Comparison of ENCODE assay signal across 24 mouse cellular contexts in the genomic region with DNA sequence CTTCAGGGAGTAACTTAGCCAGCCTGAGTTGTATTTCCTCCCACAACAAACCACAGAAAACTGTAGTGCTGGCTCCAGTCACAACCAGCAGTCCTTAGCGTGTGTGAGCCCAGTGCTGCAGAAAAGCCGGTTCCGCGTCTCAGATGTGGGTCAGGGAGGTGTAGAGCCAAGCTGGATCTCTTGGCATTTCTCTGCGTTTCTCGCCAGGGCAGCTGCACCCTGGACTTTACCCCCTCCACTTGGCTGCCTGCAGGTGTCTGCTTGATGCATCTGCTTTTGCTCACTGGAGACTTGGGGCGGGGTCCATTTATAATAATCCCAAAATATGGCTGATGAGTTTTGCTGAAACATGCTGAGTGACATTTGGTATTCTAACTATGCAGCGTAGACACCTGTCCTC. TPM values are rescaled to one million over a fixed set of nuclear protein-coding genes. Genes with fewer than 3 reads are reported as not detected.
DNase-seq lines count a peak whose midpoint lies in the region; ATAC-seq lines count a peak whose summit lies in the region.
"Had no signal": no experiment of that assay in that cellular context is flagged by ENCODE, and none has a peak within 500 bp of the region (broad histone marks: within the 10 kb centered on the region; RNA-seq: fewer than 3 reads in every experiment).

No protein-coding gene starts in this region.

- H3K4me3 ChIP-seq in kidney, embryonic 14.5 days (ENCODE audit: low read length) = no peak overlapping the region
- no peak overlapping the region for H3K4me3 ChIP-seq in embryonic facial prominence, embryonic 14.5 days (ENCODE audit: low read depth, low read length)
- H3K4me3 ChIP-seq in limb, embryonic 13.5 days = no peak overlapping the region
- H3K4me3 ChIP-seq: hindbrain, embryonic 13.5 days had no signal

- H3K9me3 ChIP-seq in kidney, embryonic 14.5 days (ENCODE audit: control insufficient read depth, low read length) = no peaks in the 10 kb centered on the region
- H3K9me3 ChIP-seq in embryonic facial prominence, embryonic 14.5 days (ENCODE audit: control insufficient read depth, low read length) = no peaks in the 10 kb centered on the region
- H3K9me3 ChIP-seq in limb, embryonic 13.5 days = no peaks in the 10 kb centered on the region
- H3K9me3 ChIP-seq: hindbrain, embryonic 13.5 days had no signal

- peak; percentile 78 for DNase-seq in kidney, adult 11 months
- DNase-seq in embryonic facial prominence, embryonic 14.5 days (ENCODE audit: low spot score) = peak; percentile 48
- peak; percentile 79 for DNase-seq in kidney, adult 9 months
- no peak for DNase-seq in lung, adult 18-20 months
- DNase-seq in gastrocnemius, adult 8-10 months (ENCODE audit: low spot score in 2 of 2) = no peak
- DNase-seq: adrenal gland, postnatal 14 days; cerebellum, adult 11-12 months; cerebellum, adult 9-11 months; embryo, embryonic 11 days; gastrocnemius, postnatal 36 days; heart, adult 18-20 months; heart, postnatal 36 days; layer of hippocampus, adult 9-11 months; lung, embryonic 14.5 days; lung, postnatal 14 days; midbrain, embryonic 14.5 days had no signal

- H3K9ac ChIP-seq in kidney, embryonic 14.5 days (ENCODE audit: low read depth, low read length) = no peak overlapping the region
- no peak overlapping the region for H3K9ac ChIP-seq in embryonic facial prominence, embryonic 14.5 days (ENCODE audit: low read depth, low read length)
- no peak overlapping the region for H3K9ac ChIP-seq in limb, embryonic 13.5 days
- H3K9ac ChIP-seq: hindbrain, embryonic 13.5 days; liver, embryonic 14.5 days; lung, embryonic 14.5 days had no signal

- 91% methylated on average over 8 of the region's 8 CpGs for WGBS in kidney, embryonic 14.5 days
- WGBS in embryonic facial prominence, embryonic 14.5 days = 82% methylated on average over 8 of the region's 8 CpGs
- WGBS in limb, embryonic 13.5 days = 85% methylated on average over 8 of the region's 8 CpGs

- no peak overlapping the region for H3K4me2 ChIP-seq in kidney, embryonic 14.5 days (replicated peaks; ENCODE audit: low read depth, low read length)
- H3K4me2 ChIP-seq in embryonic facial prominence, embryonic 14.5 days (ENCODE audit: low read depth, low read length) = no peak overlapping the region
- peak overlapping the region; percentile 7; the same call in 1 of the 2 replicates for H3K4me2 ChIP-seq in limb, embryonic 13.5 days (replicated peaks)
- H3K4me2 ChIP-seq: heart, embryonic 11.5 days; hindbrain, embryonic 13.5 days; lung, embryonic 14.5 days had no signal

- ATAC-seq in kidney, embryonic 14.5 days (ENCODE audit: low FRiP score, low TSS enrichment) = no peak
- ATAC-seq in embryonic facial prominence, embryonic 14.5 days (ENCODE audit: low read depth) = no peak
- ATAC-seq in limb, embryonic 13.5 days (ENCODE audit: low FRiP score, low read depth) = no peak
- ATAC-seq: forebrain, embryonic 14.5 days; intestine, embryonic 16.5 days; Patski had no signal

- no peaks in the 10 kb centered on the region for H3K4me1 ChIP-seq in kidney, embryonic 14.5 days (ENCODE audit: control insufficient read depth, insufficient read depth, low read length)
- H3K4me1 ChIP-seq in embryonic facial prominence, embryonic 14.5 days (ENCODE audit: control insufficient read depth, insufficient read depth, low read length) = peaks cover 5% of the 10 kb centered on the region; the same call in 1 of the 2 replicates
- H3K4me1 ChIP-seq in limb, embryonic 13.5 days = 0 out of 2 replicates have a peak, but pooled peaks cover 8% of the 10 kb centered on the region

- H3K27ac ChIP-seq in kidney, embryonic 14.5 days (ENCODE audit: low read depth, low read length) = no peak overlapping the region
- peak overlapping the region; percentile 5; the same call in 1 of the 2 replicates for H3K27ac ChIP-seq in embryonic facial prominence, embryonic 14.5 days (replicated peaks; ENCODE audit: low read depth, low read length)
- H3K27ac ChIP-seq in limb, embryonic 13.5 days = no peak overlapping the region
- H3K27ac ChIP-seq: hindbrain, embryonic 13.5 days; liver, embryonic 14.5 days had no signal

- no peaks in the 10 kb centered on the region for H3K27me3 ChIP-seq in kidney, embryonic 14.5 days (ENCODE audit: control insufficient read depth, insufficient read depth, low read length)
- no peaks in the 10 kb centered on the region for H3K27me3 ChIP-seq in embryonic facial prominence, embryonic 14.5 days (replicated peaks; ENCODE audit: control insufficient read depth, insufficient read depth, low read length)
- no peaks in the 10 kb centered on the region for H3K27me3 ChIP-seq in limb, embryonic 13.5 days
- H3K27me3 ChIP-seq: hindbrain, embryonic 13.5 days; Patski had no signal

- 0 out of 2 replicates have a peak, but pooled peaks cover 3% of the 10 kb centered on the region for H3K36me3 ChIP-seq in kidney, embryonic 14.5 days (ENCODE audit: control insufficient read depth, insufficient read depth, low read length)
- peaks cover 14% of the 10 kb centered on the region; the same call in 1 of the 2 replicates for H3K36me3 ChIP-seq in embryonic facial prominence, embryonic 14.5 days (ENCODE audit: control insufficient read depth, insufficient read depth, low read length)
- H3K36me3 ChIP-seq in limb, embryonic 13.5 days = peaks cover 33% of the 10 kb centered on the region
- H3K36me3 ChIP-seq: hindbrain, embryonic 13.5 days had no signal

RNA-seq across cellular contexts. Expression of gene Atxn10, which starts 58.8 kb away (rescaled TPM):
- polyA plus RNA-seq in kidney, embryonic 14.5 days (2014; fragmentation: Nextera tagmentation; extraction: Ambion mirVana) = 249 and 297 TPM in 2 replicates
- polyA plus RNA-seq in embryonic facial prominence, embryonic 14.5 days (2014; fragmentation: Nextera tagmentation; extraction: Ambion mirVana) = 261 and 303 TPM in 2 replicates
- polyA plus RNA-seq in limb, embryonic 13.5 days (2015; fragmentation: Nextera tagmentation; extraction: Ambion mirVana) = 353 and 355 TPM in 2 replicates
- 10 to 100 TPM; 26.0 to 27.9 (median 27.0) TPM for total RNA-seq in gastrocnemius, adult 8-10 months (2022)

Comparison
In these comparisons a context has a peak if more than half of its experiments do, and no peak if none do; other contexts are left out.
1. DNase-seq: peak in kidney, adult 11 months (single experiment), embryonic facial prominence, embryonic 14.5 days (single experiment) and kidney, adult 9 months (single experiment); none in lung, adult 18-20 months (0 of 2) and gastrocnemius, adult 8-10 months (0 of 2).